Mouse (Mus musculus): ENCODE measurements around the gene Atp5b. TPM values are rescaled to one million over a fixed set of nuclear protein-coding genes. Genes with fewer than 3 reads are reported as not detected.
A peak's percentile ranks its signal among the peaks of the same experiment; 100 is the strongest.
"Not testable (repeated sequence)": the region's sequence is repeated elsewhere in the genome, so short reads cannot be mapped to it uniquely, and the experiment has no call there.

Gene Atp5b
- total RNA-seq, 2 experiments from 2014 or later, result 1,697 to 1,804 TPM

DNA sequence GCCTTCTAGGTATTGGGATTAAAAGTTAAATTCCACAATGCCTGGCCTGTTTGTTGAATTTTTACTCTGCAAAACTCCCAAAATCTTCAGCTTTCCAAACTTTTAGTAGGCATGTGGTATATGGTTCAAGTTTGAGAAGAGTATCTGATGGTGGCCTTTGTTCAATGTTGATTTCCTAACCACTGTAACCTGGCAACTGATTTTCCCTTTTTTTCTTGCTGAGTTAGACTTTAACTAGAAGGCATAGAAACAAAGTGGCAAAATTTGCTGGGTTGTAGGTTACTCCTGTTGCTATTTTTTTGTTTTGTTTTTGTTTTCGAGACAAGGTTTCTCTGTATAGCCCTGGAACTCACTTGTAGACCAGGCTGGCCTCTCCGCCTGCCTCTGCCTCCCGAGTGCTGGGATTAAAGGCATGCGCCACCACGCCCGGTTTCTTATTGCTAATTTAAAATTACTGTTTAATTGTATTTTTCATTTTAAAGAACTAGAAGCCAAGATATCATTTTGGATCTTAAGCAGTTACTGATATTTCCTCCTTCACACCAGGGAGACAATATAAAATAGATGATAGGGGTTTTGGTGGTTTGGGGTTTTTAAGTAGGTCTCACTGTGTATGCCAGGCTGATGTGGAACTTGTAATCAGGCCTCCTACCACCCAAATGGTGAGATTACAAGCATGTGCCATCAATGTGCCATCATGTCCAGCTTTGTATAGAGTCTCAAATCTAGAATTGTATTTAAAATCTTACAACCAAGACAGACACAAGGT is 20.7 kb upstream of the Atp5b start:
- intact Hi-C loops (cut with DNase I), result no loop called here
- DNase-seq (ENCODE audit: low spot score in 2 of 2), result no peak

DNA sequence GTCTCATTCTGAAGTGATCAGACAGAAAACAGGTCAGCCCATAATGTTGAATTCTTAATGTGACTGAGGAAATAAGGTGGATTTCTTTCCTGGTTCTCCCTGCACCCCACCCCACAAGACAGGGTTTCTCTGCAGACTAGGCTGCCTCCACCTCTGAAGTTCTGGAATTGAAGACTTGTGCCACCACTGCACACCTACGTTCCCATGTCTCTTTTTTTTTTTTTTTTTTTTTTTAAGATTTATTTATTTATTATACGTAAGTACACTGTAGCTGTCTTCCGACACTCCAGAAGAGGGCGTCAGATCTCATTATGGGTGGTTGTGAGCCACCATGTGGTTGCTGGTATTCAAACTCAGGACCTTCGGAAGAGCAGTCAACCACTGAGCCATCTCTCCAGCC is 17.0 kb upstream of the Atp5b start:
- no peak for DNase-seq (ENCODE audit: low spot score in 2 of 2)
- intact Hi-C loops (cut with DNase I), result no loop called here

DNA sequence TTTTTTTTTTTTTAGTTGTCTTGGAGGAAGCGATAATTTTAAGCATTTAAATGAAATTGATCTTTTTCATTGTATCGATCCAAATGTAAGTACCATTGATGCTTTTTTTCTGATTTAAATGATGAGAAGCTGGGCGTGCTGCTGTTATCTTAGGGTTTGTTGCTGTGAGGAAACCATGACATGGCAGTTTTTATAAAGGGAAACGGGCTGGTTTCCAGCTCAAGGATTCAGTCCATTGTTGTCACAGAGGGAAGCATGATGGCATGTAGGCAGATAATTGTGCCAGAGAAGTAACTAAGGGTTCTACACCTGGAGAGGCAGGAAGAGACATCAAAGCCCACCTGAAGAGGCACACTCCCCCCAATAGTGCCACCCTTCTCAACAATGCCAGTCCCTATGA is 13.9 kb upstream of the Atp5b start:
- intact Hi-C loops (cut with DNase I), result no loop called here
- no peak for DNase-seq (ENCODE audit: low spot score in 2 of 2)

DNA sequence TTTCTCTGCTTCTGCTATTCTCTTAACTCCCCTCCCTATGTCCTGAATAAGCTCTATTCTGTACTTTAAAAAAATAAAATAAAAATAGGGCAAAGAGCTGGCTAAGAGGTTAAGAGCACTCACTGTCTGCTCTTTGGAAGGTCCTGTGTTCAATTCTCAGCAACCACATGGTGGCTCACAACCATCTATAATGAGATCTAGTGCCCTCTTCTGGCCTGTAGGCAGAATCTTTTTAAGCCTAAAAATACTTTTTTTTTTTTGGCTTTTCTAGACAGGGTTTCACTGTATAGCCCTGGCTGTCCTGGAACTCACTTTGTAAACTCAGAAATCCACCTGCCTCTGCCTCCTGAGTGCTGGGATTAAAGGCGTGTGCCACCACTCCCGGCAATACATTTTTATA is 12.6 kb upstream of the Atp5b start:
- DNase-seq (ENCODE audit: low spot score in 2 of 2); intact Hi-C loops (cut with DNase I): not testable (repeated sequence)

DNA sequence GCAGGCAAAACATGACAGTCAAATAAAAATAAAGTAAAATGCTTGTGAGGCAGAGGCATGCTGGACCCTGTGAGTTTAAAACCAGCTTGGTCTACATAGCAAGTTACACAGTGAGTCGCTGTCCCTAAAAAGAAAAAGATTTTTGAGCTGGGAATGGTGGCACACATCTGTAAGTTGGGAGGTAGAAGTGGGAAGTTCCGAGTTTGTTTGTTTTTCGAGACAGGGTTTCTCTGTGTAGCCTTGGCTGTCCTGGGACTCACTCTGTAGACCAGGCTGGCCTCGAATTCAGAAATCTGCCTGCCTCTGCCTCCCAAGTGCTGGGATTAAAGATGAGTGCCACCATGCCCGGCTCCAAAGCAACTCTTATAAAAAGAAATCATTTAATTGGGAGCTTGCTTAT is 4.8 kb upstream of the Atp5b start:
- intact Hi-C loops (cut with DNase I); DNase-seq (ENCODE audit: low spot score in 2 of 2): not testable (repeated sequence)

DNA sequence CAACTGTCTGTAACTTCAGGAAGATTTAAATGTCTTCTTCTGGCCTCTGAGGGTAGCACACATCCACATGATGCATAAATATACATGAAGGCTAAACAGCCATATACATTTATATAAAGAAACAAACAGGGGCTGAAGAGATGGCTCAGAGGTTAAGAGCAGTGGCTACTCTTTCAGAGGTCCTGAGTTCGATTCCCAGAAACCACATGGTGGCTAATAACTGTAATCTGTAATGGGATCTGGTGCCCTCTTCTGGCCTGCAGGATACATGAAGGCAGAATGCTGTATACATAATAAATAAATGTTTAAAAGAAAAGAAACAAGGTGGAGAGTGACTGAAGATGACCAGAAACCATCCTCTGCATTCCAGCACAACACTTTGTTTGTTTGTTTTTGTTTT is 2.6 kb upstream of the Atp5b start:
- intact Hi-C loops (cut with DNase I), result no loop called here
- DNase-seq (ENCODE audit: low spot score in 2 of 2), result no peak

DNA sequence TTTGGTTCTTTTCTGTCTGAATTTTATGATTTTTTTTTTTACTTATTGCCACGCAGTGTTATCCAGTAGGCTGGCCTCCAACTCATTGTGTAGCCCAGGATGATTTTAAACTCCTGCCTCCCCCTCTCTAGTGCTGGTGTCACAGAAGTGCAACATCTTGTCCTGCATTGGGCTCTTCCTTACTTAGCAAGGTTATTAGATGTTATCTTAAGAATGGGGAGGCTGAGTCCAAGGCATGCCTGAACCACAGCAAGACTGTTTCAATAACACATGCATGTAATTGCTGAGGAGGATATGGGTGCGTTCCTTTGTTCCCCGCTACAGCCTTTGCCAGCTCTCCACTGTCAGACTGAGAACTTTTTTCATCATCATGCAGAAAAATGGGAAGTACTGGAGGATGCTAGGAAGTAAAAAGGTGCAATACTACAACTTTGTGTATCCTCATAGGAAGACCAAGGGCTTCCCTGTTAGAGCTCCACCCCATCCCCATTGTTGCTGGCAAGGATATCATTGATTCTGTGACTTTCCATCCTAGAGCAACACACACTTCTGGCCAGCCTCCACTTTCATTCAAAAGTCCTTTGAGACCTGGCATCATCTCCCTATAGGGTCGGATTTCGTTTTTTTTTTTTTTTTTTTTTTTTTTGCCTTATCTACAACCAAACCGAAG is 1.1 kb upstream of the Atp5b start:
- intact Hi-C loops (cut with DNase I), result no loop called here

DNA sequence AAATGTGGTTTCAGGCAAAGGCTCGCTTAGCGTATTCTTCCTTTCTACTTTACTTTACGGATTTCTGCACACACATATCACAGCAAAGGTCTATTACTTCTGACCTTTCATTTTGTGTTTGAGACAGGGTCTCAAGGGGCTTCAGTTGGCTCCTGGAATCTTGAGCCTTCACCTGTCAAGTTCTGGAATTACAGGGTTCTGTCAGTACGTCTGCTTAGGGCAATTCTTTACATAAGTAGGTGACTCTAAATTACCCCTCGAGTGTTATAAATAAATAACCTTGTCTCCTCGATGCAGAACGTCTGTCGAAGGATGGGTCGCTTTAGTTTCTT is 630 bp upstream of the Atp5b start:
- intact Hi-C loops (cut with DNase I), result no loop called here
- DNase-seq (ENCODE audit: low spot score in 2 of 2), result no peak

More for the DNA sequence above, 1.1 kb upstream of the Atp5b start:
- DNase-seq (ENCODE audit: low spot score in 2 of 2), result no peak

DNA sequence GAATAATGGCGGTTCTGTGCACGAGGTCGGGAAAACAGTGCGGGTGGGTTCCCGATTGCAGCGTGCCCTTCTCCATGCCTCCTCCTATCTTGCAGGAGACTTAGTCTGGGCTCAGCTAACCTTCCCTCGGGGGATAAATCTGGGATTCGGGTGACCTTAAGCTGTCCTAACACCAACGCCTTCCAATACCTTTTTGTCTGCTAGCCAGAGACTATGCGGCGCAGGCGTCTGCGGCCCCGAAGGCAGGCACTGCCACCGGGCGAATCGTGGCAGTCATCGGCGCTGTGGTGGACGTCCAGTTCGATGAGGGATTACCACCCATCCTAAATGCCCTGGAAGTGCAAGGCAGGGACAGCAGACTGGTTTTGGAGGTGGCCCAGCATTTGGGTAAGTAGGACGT is 615 bp downstream of the Atp5b start:
- peak in 1 of 2 experiments; percentile 23 for DNase-seq (ENCODE audit: low spot score in 2 of 2)

DNA sequence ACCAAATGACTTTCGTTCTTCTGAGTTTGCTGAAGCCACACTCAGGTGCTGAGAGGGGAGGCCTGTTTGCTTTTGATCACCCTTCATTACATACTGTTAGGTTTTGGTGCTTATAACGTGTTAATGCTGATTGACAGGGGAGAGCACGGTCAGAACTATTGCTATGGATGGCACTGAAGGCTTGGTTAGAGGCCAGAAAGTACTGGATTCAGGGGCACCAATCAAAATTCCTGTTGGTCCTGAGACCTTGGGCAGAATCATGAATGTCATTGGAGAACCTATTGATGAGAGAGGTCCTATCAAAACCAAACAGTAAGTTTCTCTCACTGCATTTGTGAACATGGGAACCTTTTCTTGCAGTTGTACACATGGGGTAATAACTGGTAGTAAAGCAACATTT is 1.1 kb downstream of the Atp5b start:
- DNase-seq (ENCODE audit: low spot score in 2 of 2), result no peak
- intact Hi-C loops (cut with DNase I), result no loop called here

More for the DNA sequence above, 615 bp downstream of the Atp5b start:
- intact Hi-C loops (cut with DNase I), result no loop called here

DNA sequence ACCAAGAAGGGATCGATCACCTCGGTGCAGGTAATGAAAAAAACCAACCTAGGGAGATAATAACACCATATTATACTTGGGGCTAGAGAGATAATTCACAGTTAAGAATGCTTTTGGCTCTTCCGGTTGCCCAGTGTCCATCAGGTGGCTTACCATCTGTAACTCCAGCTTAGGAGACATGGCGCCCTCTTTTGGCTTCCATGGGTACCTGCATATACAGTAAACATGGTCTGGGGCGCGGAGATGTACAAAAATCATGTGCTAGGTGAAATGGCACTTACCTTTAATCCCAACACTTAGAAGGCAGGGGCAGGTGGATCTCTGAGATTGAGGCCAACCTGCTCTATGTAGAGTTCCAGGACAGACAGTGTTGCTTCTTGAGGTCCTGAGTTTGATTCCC is 3.3 kb downstream of the Atp5b start:
- peak in 1 of 2 experiments; percentile 45 for DNase-seq (ENCODE audit: low spot score in 2 of 2)
- intact Hi-C loops (cut with DNase I), result no loop called here

DNA sequence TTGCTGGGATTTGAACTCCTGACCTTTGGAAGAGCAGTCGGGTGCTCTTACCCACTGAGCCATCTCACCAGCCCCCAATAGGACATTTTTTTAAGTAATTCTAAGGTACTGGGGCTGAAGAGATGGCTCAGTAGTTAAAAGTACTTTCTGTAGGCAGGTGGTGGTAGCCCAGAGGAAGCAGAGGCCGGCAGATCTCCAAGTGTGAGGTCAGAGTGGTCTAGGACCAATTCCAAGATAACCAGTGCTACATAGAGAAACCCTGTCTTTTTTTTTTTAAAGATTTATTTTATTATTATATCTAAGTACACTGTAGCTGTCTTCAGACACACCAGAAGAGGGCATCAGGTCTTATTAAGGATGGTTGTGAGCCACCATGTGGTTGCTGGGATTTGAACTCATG is 4.1 kb downstream of the Atp5b start:
- DNase-seq (ENCODE audit: low spot score in 2 of 2); intact Hi-C loops (cut with DNase I): not testable (repeated sequence)

DNA sequence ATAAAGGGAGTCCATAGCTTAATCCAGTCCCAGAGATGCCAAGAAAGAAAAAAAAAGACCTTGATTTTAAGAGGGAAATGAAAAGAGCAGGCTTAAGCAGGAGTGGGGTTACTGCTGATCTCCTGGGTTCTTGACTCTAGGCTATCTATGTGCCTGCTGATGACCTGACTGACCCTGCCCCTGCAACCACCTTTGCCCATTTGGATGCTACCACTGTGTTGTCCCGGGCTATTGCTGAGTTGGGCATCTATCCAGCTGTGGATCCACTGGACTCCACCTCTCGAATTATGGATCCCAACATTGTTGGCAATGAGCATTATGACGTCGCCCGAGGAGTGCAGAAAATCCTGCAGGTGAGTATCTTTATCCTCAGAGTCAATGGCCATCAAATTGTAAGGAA is 5.1 kb downstream of the Atp5b start:
- no peak for DNase-seq (ENCODE audit: low spot score in 2 of 2)
- intact Hi-C loops (cut with DNase I), result no loop called here

DNA sequence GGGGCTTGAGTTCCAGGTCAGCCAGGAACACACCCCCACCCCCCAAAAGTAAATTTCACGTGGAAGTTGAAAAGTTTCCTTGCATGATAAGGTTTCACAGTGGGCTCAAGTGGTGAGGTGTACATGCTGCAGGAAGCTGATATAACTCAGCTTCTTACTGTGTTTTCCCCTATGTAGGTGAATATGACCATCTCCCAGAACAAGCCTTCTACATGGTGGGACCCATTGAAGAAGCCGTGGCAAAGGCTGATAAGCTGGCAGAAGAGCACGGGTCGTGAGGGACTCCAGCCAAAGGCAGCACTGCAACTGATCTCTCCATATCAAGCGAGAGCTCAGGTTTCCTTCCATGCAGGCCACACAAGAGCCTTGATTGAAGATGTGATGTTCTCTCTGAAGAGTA is 6.8 kb downstream of the Atp5b start:
- intact Hi-C loops (cut with DNase I), result loop anchor here (2.0 kb wide), 1 partner anchor 97 kb away; no protein-coding TSS in a partner anchor
- DNase-seq (ENCODE audit: low spot score in 2 of 2), result no peak

DNA sequence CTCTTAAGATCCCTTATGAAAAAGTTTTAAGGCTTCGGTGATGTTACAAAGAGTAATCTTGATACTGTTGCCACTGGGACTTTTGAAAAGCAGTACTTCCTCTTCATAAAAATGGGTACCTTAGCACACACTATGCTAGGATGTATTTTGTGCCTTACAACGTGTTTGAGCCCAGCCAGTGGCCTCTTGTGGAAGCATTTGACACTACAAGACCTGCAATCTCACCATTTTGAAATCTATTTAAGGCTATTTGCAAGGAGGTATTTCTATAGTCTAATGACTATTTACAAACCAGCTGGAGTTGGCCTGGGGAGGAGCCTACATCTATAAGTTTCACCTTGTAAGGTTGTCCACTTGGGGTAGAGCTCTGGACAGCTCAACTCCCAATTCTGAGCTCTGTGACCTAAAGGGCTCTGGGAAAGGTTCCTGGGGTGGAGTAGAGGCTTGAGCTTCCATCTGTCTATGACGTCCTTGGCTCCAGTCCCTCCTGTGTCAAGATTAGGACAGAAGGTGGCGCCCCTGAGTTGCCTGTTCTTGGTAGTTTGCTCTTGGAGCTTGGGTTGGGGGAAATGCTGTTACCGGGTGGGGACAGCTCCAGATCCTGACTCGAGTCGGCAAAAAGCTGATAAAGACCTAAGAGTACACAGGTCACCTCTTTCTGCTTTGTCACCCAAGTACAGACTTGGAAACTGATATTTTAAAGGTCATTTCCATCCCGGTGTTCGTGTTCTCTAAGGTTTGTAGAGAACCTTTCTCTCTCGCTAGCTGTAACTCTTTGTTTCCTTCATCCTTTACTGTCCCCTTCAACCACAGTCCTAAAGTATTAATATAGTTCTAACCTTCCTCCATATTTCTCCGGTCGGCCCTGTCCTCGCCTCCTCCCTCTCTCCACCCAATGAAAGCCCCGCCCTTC is 7.8 kb downstream of the Atp5b start:
- intact Hi-C loops (cut with DNase I), result loop anchor here (2.0 kb wide), 1 partner anchor 96 kb away; no protein-coding TSS in a partner anchor
- peak; percentile 89 to 95 for DNase-seq (ENCODE audit: low spot score in 2 of 2)

DNA sequence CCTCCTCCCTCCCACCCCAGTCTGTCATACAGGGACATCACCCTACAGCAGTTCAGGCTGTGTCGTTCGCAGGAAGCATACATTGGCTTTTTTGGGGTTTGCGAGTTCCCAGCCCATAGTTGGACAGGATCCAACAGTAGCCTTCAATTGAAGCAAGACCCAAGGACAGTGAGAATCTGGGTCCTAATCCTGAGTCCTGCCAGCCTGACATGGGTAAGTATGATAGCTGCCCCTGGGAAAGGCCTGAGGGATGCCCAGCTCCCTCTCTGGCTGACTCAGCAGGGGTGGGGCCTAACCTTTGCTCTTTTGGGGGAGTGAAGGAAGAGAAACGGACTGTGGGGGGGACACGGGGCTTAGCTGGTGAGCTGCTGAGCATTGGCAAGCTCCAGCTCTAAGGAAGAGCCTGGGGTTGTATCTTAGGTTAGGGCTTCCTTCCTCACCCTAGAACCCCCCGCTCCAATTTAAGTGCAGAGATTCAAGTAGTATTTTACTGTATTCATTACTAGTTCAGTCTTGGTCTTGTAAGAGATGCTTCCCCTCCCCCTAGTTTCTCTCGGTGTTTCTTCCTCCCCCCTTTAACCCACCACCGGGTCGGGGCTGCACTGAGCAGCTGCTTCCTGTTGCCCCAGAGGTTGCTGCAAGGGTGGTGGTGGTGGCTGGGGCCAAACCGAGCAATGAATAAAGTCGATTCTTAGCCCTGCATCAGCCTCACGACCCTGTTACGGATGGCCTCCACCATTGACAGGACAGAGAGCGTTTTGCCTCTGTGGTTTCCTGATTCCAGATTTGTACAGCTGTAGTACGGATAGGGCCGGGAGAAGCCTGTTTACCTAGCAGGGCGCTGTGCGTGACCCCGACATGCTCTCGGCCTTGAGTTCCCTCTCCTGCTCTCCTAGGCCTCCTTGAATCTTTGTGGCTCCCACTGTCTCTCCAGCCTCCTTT is 8.8 kb downstream of the Atp5b start, which contains the start of gene Baz2a:
TSS of gene Baz2a (plus strand) at position 14 of the 942 bp plus-strand sequence.
- DNase-seq (ENCODE audit: low spot score in 2 of 2), result no peak
- intact Hi-C loops (cut with DNase I), result loop anchor here (2.0 kb wide), 1 partner anchor 95 kb away; no protein-coding TSS in a partner anchor

DNA sequence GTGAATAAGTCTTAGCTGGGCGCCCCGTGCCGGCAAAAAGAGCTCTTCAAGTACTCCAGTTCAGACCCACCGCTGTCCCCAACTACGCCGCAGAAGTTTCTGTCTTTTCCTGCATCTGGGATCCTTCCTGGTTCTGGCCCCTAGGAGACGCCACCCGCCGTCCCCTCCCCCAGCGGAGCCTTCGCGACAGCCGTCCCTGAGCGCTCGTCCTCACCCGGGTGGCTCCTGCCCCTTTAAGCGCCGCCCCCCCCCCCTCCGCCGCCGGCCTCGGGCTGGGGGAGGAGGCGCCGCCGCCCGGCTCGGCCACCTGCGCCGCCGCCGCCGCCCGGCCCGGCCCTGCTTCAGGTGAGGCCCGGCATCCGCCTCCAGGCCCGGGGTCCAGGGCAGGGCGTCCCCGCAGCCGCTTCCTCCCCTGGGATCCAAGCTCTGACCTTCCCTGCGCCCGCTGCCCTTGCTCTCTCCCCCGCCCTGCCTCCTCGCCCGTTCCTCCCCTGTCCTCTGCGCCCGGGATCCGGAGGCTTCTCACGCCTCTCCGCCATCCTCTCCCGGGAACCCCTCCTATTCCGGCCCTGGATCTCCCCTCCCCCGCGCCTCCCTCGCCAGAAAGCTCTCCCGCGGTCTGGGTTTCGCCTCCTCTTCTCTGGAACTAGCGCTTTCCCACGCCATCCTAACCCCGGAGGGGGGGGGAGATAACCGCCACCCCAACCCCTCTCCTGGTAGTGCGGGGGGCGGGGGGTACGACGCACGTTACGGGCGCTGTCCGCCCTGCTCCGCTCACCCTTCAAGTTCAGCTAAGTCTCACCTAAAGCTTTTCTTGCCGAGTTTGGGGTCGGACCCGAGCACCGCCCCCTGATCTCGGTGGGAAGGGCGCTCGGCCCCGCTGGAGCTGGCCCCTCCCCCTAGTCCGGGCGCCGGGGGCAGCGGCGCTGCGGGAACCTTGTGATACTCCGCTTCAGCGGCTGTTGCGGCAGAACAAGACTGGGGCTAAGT is 9.7 kb downstream of the Atp5b start:
- intact Hi-C loops (cut with DNase I), result no loop called here
- DNase-seq (ENCODE audit: low spot score in 2 of 2), result peak; percentile 75 to 77
